Mouse (Mus musculus) embryo, embryonic 11.5 days (tissue): ENCODE results near the gene Ssc5d.

ENCODE experiments used
- DNase-seq: peaks from one replicate; pipeline ENCODE4 v3.0.0-alpha.2; 2012; ENCODE audit warnings: low read depth, low spot score

Gene Ssc5d

DNA sequence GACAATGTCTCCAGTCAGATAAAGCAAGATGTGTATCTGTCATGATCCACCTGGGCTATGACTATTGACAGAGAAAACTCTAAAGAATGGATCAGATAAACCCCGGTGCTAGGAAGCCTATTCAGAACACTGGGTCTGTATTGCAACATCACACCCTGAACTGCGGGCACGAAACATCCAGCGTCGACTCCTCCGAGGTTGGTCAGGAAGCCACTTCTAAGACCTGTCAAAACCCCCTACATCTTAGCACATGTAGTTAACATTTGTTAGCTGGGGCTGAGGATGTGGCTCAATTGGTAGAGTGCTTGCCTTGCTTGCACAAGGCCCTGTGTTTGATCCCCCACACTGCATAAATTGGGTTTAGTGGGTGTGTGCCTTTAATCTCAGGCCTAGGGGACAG lies 22.8 kb downstream of the Ssc5d start:
- no peak for DNase-seq

DNA sequence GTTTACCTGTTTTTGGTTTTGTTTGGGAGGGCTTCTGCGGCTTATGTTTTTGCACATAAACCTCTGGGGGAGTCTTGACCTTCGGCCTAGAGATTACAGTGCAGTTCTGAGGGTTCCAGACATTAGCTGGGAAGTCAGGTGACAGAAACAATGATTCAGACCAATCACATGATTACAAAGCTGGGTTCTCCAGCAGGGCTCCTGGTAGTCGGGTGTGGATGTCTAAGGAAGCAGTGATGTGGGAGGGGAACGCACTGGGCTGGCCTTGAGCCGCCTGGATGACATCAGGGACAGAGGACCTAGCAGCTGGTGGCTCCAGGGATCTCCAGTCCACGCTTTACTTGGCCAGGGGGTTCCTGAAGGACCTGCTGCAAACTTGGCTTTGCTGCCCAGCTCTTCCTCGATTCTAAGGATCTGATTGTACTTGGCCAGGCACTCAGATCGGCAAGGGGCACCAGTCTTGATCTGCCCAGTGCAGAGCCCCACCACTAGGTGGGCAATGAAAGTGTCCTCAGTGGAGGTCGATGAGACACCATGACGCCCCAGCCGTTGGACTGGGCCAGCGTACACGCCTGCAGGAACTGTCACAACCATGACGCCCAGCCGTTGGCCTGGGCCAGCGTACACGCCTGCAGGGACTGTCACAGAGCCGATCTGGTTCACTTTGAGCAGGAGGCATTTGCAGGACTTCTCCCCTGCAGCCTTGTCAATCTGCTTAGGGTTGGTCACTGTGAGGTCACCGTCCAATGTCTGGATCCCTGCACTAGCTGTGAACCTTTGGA lies 25.2 kb downstream of the Ssc5d start:
- no peak for DNase-seq

DNA sequence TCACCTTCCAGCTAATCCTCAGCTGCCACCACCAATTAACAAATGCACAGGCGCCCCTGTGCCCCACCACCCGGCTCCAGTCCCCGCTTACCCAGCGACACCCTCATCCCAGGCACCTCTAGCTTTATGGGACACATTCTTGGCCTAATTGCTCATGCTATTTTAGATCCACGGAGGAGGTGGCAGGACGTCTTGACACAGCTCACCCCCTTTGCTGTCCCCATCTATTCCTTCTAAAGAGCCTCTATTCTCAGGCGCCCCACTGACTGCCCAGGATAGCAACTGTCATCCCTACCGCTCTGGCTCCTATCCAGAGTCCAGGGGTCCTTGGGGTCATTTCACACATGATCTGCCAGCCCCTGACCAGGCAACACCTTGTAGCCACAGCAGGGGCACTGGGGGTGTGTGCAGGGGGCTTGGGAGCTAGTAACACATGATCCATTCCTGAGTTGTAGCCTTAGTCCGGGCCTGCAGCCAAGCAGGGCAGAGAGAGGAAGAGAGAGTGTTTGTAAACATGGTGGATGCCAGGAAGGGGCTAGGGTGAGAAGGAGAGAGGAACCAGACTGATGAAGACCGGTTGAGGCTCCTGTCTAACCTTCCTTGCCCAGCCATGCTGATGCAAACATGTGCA lies 28.3 kb downstream of the Ssc5d start:
- DNase-seq = no peak

DNA sequence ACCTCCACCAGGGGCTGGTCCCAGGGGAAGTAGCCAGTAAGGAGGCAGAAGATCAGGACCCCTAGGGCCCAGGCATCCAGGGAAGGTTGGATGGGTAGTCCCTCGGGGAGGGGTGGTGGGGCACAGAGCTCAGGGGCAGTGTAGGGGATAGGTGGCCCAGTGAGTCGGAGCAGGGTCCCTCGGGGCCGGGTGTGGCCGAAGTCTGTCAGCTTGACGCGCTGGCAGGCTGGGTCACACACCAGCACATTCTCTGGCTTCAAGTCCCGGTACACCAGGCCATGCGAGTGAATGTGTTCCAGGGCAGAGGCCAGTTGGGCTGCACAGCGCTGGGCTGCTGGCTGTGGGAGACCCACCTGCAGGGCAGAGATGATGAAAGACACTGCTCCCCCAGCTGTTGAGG lies 31.8 kb downstream of the Ssc5d start:
- no peak for DNase-seq

DNA sequence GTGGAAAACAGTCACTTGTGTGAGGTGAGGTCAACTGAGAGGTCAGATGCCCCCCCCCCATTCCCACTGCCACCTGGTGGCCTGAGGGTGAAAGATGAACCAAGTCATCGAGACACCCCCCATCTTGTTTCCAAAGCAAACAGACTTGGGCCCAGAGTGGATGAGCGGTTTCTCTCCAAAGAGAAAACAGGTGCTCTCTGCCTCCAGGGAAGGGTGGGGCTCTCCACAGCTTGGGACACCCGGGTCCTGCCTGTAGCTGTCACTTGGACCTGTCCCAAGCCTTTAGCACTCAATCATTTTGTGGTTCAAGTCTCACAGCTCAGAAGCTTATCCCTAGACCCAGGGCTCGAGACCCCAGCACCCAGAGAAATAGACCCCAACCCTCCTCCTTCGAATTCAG lies 37.9 kb downstream of the Ssc5d start:
- no peak for DNase-seq

DNA sequence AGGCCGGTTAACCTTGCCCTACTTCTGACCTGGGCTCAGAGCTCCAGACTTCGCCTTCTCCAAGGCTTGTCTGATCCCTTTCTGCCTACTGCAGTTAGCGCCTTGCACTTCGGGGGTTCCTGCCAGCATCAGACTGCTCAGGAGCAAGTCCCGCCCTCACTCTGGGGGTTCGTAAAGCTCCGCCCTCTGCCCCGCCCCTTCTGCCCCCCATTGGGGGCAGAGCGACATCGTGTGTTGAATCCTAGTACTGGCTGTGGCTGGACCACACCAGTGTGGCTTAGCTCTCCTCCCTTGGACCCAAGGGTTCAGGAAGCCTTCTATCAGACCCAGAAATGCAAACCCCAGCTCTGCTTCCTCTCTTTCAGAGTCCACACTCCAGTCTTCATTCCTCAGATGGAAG lies 38.7 kb downstream of the Ssc5d start, which contains the start of gene Sbk2:
TSS of gene Sbk2 (minus strand) at position 135 of the 400 bp plus-strand sequence.
- peak; percentile 31 for DNase-seq

DNA sequence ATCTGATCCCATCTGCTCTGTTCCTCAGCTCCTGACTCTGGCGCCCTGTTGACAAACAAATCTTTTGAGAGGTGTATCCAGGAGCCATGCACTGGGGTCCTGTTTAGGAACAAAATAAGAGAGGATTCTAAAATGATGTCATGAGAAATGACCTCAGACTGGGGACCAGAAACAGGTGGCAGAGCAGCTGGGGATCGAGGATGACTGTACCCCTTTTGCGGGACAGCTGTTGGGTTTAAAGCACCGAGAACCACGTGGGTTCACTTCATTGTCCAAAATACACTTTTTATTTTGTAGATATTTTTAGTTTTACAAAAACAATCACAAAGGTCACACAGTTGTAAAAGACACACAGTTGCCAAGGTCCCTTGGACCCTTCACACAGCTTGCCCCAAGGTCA lies 39.4 kb downstream of the Ssc5d start:
- no peak for DNase-seq

DNA sequence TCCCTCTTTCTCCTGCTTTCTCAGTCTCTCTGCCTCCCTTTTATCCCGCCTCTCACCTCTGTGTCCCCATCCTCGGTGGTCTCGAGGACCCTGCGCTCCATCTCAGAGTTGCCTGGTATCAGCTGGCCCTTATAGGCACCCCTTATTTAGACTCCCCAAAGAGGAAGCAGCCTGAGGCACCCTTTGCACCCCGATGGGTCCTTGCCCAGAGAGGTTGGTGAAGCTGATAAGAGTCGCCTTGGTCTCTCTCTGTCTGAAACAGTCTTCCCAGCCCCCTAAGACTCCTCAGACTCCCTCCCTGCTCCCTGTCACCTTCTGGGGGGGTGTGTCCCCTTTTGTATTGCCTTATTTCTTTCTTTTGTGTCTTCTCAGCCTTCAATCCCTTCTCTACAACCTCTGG lies 45.5 kb downstream of the Ssc5d start, which contains the start of gene Sbk3:
TSS of gene Sbk3 (minus strand) at position 101 of the 400 bp plus-strand sequence.
- DNase-seq = no peak

DNA sequence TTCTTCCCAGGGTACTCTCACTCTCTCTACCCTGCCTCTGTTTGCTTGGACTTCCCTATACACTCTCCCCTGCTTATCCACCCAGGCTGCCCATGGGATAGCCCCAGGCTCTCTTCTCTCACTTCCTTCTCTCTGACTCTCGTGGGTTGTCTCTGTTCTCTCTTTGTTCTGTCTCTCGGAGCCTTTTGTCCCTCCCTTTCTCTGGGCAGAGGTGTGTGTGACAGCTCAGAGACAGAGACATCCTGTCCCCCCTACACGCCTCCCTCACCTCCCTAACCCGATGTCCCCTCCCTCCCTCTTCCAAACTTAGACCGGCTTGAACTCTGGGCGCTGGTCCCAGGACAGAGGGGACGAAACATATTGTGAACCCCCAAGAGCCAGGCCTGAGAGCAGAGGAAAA lies 46.1 kb downstream of the Ssc5d start:
- no peak for DNase-seq

DNA sequence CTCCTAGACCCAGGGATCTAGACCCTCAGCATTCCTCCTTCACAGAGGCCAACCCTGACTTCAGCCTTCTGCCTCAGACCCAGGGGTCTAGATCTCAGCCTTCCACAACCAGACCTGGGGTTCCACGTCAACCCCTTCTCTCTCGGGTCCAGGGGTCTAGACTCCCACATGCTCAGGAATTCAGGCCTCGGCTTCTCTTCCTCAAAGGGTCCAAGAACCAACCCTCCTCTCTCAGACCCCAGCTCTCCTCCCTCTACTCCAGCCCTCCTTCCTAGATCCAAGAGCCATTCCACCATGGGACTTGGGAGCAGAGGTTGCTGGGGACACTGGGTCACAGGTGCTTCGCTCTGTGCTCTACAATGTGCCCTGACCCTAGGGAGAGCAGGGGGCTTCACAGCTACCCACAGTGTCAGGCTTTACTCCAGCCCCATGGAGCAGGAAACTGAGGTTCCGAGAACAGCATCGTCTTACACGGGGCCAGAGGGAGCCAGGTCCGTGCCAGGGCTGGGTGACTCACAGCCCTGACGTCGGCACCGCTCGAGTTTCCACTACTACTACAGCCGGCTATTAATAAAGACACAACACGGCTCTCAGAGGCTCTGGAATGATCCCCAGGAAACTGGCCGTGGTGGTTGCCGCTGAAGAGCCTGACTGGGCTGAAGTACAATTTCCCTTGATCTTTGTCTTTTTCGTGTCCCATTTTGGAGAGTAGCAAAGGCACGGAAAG lies 46.9 kb downstream of the Ssc5d start:
- no peak for DNase-seq

DNA sequence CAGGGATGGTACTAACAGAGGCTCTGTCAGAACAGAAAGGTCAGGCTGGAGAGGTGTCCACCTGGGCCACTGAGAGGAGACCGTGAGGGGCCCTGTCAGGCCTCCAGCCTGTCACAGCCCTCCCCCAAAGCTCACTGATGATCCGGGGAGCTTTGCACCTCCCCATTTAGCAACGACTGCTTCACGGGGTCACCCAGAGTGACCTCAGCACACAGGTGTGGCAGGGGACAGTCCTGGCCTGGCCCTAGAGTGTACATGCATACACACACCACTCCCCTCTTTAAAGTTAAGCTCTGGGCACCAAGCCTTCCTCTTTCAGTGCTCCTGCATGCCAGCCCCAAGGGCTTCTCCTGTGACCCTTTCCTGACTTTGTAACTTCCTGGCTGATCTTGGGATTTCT lies 49.9 kb downstream of the Ssc5d start:
- no peak for DNase-seq

DNA sequence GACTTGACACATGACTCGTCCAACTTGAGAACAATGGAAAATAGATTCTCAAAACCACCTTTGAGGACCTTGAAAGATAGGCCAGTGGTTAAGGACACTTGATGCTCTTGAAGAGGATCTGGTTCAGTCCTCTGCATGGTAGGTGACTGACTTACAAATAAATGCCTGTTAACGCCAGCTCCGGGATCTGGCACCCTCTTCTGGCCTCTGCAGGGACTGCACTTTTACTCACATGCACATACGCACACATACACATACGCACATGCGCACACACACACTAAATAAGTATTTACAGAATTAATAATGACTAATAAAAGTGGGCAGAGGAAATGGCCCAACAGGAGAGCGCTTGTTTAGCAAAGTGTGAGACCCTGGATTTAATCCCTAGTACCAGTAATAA lies 51.2 kb downstream of the Ssc5d start:
- no peak for DNase-seq

DNA sequence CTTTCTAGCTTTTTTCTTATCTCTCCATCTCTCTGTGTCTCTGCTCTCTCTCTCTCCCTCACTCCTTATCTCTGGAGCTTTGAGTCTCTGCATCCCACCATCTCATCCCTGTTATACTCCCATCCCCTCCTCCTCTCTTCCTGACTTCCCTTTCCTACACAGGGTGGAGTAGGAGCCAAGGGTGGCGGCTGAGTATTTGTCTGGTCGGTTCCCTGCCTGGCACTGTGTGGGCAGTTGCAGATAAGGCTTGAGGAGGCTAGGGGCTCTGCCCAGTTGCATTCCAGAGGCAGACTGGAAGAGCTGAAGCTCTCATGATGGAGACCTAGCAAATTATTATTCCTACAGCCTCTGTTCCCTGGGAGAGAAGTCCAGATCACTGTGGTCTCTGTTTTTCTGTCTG lies 62.7 kb downstream of the Ssc5d start:
- no peak for DNase-seq

DNA sequence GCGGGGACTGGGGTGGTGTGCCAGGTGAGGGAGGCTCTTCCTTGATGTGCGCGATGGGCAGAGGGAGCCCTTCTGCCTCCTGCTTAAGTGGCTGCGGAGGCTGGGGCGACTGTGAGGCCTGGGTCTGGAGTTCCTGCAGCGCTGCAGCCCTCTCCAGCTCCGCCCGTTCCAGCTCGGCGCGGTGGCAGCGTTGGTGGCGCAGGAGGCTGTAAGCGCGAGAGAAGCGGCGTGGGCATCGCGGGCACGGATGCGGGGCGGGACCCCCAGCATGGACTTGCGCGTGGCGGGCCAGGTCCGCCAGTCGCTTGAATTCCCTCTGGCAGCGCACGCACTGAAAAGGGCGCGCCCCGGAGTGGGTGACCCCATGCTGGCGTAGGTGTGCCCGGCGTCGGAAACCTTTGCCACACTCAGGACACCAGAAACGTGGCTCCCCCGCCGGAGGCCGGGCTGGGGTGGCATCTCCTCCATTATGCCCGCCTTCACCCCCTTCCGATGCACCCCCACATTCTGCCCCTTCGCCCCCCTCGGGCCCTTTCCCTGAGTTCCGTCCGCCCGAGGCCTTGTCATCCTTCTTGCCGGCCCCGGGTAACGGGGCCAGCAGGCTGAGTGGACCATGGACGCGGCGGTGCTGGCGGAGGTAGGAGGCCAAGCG lies 67.9 kb downstream of the Ssc5d start:
- DNase-seq = no peak

DNA sequence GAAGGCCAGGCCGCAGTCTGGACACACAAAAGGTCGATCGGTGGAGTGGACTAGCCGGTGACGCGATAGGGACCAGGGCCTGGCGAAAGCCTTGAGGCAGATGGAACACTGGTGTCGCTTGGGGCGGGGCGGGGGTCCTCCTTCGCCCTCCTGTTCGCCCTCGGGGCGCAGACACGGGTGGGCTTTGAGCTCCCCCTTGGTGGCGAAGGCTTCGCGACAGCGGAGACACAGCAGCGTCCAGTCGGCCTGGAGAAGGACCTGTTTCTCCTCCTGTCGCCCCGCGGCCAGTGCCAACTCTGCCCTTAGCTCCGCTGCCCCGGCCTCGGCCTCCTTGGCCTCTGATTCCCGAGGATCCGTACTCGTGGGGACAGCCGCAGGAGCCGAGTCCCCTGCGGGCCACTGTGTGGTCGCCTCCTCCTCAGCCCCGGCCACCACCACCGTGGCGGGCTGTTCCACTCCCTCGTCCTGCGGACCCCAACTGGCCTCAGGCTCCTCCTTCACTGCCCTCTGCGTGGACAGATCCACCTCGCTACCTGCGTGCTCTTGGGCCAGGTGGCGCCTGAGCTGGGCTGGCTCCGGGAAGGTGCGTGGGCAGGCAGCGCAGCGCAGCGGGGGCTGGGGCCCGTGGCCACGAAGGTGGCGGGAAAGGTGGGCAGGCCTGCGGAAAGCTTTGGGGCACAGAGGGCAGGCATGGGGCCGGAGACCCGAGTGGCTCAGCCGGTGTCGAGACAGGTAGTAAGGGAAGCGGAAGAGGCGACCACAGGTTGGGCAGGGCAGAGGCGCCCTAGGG lies 68.6 kb downstream of the Ssc5d start:
- no peak for DNase-seq
